Mouse (Mus musculus) activated CD4-positive, CD25-positive, alpha-beta regulatory T cell, adult 4 months (primary cell): ENCODE data around the gene Map3k10. TPM values are rescaled to one million over a fixed set of nuclear protein-coding genes. Genes with fewer than 3 reads are reported as not detected.
"Not testable (repeated sequence)": the region's sequence is repeated elsewhere in the genome, so short reads cannot be mapped to it uniquely, and the experiment has no call there.

ENCODE experiments used
- ATAC-seq: one replicate; pipeline ENCODE4 v1.8.0; 2017
- polyA plus RNA-seq, 2 experiments: library from polyadenylated mRNA; unstranded; fragments of 100-300 nt; shearing (Covaris generic); gene quantifications; one replicate each; pipeline ENCODE4 v1.2.1; 2017

The Map3k10 gene
- polyA plus RNA-seq, 2 experiments from 2014 or later: 0.61 to 1.2 TPM

GRCm38 (mm10) chr7:27654607-27655276, 19.7 kb downstream of the Map3k10 start:
- ATAC-seq: no peak

DNA sequence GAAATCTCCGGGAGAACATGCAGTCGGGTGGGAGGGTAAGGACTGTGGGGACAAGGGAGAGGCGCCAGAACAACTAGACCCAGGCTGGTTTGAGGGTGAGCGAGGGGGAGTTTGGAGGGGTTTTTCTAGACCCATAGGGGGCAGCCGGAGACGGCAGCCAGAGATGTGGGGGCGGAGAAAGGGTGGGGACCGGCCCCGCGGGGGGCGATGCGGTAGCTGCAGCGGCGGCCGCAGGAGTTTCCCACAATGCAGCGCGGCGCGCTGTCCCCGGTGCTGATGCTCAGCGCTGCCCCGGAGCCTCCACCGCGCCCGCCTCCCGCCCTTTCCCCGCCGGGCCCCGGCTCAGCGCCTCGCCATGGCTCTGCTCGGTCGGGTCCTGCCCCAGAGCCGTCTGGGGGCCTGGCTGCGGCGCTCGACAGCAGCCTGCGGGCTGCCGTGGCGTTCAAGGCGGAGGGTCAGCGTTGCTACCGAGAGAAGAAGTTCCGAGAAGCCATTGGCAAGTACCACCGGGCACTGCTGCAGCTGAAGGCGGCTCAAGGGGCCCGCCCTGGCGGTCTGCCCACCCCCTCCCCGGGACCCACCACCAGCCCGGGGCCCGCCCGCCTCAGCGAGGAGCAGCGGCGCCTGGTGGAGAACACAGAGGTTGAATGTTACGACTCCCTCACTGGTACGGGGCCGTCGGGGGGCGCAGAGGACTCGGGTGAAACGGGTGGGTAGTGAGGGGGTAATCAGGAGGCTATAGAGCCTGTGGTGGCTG, 20.5 kb downstream of the Map3k10 start, which contains the start of gene Ttc9b:
TSS of gene Ttc9b (plus strand) at position 235 of the 757 bp plus-strand sequence.
- ATAC-seq: no peak

GRCm38 (mm10) chr7:27650949-27651348, 23.4 kb downstream of the Map3k10 start:
- ATAC-seq: peak; percentile 52

DNA sequence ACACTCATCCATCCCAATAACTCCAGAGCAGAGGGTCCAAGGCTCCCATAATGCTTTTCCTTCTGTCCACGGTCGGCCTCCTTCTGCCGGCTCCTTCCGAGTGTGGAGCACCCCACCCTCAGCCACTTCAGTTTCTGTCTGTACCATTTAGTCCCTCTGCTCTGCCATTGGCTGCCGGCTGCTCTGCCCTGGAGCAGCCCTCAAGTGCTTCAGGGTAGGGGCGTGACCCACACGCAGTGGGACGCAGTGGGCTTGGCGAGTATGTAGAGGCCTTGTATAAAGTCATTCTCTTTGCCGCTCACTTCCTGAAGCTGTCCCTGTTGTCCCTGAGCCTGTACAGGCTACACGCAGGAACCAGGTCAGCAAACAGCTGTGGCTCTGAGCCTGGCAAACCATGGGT, 24.7 kb downstream of the Map3k10 start:
- ATAC-seq: no peak

DNA sequence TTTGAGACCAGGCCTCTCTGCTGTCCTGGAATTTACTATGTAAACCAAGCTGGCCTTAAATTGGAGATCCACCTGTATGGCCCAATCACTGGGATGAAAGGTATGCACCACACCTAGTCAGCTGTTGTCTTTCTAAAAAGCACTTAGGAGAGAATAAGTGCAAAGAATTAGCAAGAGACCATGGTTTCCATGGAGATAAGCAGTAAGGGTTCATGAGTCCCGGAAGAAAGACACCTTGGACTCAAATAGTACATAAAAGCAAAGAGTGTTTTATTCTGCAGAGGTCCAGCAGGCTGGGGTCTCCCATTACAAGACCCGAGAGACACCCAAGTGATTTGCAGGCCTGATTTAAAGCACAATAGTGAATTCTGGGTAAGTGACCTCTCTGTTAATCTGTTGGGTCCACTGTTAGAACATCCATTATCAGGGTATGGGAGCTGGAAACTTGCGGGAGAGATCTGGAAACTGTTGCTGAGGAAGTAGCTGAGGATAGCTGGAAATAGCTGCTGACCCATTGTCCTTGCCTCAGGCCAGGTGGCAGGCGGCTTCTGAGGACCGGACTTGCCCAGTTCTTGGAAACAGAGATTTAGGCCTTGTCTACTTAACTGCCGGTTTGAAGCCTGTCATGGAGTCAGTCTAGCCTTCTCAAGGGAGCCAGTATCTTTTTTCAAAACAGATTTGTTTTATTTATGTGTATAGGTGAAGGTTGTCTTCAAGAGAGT, 27.0 kb downstream of the Map3k10 start:
- no peak for ATAC-seq

DNA sequence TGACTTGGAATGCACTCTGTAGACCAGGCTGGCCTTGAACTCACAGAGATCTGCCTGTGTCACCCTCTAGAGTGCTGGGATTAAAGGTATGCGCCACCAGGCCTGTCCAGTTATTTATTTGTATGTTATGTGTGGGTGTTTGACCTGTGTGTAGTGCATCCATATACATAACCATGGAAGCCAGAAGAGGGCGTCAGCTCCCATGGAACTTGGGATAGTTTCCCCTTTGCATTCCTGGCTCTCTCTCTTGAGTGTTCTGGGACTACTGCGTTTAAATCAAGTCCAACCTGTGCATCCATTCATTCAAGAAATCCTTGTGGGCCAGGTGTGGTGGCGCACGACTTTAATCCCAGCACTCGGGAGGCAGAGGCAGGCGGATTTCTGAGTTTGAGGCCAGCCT, 27.9 kb downstream of the Map3k10 start:
- no peak for ATAC-seq

GRCm38 (mm10) chr7:27644471-27644870, 29.9 kb downstream of the Map3k10 start:
- ATAC-seq: no peak

DNA sequence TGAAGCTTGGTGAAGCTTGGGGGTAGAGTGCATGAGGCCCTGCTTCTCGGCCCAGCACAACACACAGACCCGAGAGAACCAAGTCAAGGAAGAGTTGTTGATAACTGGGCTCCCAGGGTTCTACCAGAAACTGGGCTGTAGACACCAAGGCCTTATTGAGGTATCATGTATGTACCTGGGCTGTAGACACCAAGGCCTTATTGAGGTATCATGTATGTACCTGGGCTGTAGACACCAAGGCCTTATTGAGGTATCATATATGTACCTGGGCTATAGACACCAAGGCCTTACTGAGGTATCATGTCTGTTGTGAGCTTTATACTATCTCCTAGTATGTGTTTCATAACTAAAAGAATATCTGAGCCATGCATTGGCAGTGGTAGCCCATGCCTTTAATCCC, 39.3 kb downstream of the Map3k10 start:
- not testable (repeated sequence) for ATAC-seq

DNA sequence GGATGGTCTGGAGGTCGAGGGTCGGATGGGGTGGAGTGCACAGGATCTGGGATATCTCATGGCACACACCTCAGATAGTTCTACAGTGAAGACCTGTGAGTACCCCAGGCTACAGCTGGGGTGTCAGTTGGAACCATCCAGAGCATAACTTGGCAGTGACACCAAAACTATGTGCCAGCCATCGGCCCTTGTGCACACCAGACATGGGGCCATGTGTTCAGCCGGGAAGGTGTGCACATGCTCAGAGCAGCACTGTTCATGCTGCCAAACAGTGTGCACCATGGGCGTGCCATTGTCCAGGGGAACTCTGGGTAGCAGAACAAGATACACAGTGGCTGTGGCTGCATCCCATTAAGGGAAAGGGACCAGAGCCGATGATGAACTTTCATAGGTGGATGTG, 39.7 kb downstream of the Map3k10 start:
- no peak for ATAC-seq

DNA sequence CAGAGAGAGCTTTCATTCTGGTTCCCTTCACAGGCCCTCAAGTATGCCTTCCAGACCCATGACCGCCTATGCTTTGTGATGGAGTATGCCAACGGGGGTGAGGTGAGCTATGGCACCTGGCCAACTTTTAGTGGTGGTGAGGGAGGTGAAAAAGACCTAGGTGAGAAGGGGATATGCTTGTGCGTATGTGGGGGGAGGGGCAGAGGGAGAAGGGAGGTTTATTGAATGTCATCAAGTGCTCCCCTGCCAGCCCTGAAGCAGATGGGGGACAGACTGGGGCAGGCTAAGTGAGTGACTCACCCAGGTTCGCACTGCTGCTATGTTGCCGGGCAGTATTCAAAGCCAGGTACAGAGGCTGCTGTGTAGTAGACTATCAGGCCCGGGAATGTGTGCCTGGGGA, 41.2 kb downstream of the Map3k10 start:
- no peak for ATAC-seq

DNA sequence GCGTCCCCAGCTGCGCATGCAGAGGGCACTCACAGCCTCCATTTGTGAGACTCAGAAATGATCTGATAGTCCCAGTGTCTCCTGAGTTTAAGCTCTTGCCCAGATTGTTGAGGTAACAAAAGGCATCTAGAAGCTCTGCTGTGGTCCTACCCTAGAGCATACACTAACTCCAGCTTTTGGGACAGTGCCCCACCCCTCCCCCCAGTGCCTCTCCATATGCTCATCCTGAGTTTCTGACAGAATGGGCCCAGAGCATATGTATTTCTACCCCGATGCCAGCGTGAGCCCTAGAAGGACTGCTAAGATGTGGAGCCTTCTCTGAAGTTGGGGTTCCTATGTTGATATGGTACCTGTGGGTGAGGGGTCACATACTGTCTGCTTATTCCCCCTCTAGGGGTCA, 43.0 kb downstream of the Map3k10 start:
- ATAC-seq: no peak

DNA sequence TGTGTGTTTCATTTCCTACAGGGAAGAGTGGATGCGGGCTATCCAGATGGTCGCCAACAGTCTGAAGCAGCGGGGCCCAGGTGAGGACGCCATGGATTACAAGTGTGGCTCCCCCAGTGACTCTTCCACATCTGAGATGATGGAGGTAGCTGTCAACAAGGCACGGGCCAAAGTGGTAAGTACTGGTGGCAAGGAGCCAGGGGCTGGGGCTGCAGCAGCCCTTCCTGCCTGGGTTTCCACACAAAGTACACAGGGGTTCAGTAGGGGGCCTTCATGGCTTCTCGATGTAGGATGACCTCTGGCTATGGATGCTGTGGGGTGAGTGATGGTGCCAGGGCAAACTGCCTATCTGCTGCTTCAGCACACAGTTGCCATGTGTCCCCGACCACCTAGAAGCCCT, 45.6 kb downstream of the Map3k10 start:
- ATAC-seq: not testable (repeated sequence)

DNA sequence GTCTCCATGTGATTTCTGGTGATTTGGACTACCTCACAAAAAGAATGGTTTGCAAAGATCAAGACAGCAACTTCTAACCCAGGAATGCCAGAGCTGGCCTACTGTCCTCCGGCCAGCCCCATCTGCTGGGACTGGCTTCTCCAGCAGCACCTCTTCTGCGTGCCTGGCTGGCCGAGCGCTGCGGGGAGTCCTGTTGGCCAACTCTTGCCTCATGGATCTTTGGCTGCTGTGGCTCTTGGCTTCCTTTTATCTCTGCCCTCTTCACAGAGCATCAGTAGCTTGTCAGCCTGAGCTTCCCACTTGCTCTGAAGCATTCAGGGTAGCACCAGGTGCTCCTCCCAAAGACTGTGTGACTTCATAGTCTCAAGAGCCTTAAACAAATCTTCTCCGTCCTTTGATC, 46.2 kb downstream of the Map3k10 start:
- no peak for ATAC-seq

GRCm38 (mm10) chr7:27627707-27628106, 46.7 kb downstream of the Map3k10 start:
- no peak for ATAC-seq

GRCm38 (mm10) chr7:27624967-27625366, 49.4 kb downstream of the Map3k10 start:
- ATAC-seq: no peak

DNA sequence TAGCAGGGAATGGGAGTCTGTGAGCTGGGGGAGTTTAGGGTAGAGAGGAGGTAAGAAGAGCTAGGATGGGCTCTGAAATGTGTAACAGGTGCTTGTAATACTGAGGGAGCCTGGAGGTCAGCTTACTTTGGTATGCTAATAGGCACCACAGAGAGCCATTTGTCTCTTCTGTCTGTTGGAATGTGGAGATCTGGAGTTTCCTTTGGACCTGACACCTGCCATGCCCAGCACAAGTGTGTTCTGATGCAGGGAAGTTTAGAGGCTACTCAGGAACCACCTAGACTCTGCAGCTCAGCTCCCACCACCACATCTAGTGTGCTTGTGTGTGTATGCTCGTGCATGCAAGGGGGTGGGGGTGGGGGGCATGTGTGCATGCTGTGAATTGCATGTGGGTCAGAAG, 52.2 kb downstream of the Map3k10 start:
- no peak for ATAC-seq

- ATAC-seq: no peak
Measured at GRCm38 (mm10) chr7:27621028-27621427, 53.4 kb downstream of the Map3k10 start.

- no peak for ATAC-seq
Measured at GRCm38 (mm10) chr7:27613751-27614499, 60.5 kb downstream of the Map3k10 start.

GRCm38 (mm10) chr7:27612940-27613339, 61.5 kb downstream of the Map3k10 start:
- ATAC-seq: no peak

GRCm38 (mm10) chr7:27610871-27611270, 63.5 kb downstream of the Map3k10 start:
- no peak for ATAC-seq

DNA sequence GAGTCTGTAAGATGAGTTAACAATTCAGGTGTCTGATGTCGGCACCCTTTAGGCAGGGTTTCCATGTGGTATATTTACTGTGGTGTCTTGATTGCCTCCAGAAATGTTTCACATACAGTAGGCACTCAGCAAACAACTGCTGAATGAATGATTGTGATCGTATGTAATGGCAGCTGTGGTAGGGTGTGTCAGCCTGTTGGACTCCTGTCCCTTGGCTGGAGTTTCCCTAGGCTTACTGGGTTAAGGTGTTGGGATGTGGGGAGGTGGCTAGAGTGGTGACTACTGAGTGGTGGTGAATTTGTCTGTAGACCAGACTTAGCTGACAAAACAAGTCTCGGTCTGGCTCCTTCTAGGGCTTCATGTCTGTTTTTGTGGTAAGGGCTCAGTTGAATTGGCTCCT, 64.0 kb downstream of the Map3k10 start:
- ATAC-seq: no peak

- no peak for ATAC-seq
Measured at GRCm38 (mm10) chr7:27609688-27610087, 64.7 kb downstream of the Map3k10 start.

DNA sequence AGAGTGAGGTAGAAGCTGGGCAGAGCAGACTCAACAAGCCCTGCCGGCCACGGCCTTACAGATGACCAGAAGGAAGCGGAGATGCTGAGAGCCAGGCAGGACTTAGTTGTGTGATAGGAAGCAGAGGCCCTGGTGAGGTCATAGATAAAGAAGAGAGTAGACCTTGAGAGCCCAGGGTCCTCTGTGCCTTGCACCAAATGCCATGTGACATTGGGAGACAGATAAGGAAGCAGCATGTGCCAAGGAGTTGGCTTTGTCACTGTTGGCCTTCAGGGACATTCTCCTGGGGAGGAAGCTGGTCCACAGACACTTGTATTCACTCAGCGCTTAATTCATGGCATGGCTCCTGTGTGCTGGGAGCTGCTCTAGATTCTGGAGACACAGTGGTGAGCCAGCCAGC, 65.1 kb downstream of the Map3k10 start:
- no peak for ATAC-seq
